Mouse (Mus musculus) left cerebral cortex, postnatal 4 days (tissue): ENCODE results near the gene B4galt5. TPM values are rescaled to one million over a fixed set of nuclear protein-coding genes. Genes with fewer than 3 reads are reported as not detected.

ENCODE experiments used
- DNase-seq: peaks from one replicate; pipeline ENCODE4 v3.0.0-alpha.2; 2022
- intact Hi-C: fragments of 180-260 bp; cut with DNase I; formaldehyde crosslinking; loops from one replicate; pipeline ENCODE4 v1.15.1; 2025
- total RNA-seq, 2 experiments: library from RNA; stranded (reverse); gene quantifications; 2 replicates each; pipeline ENCODE4 v1.2.3; 2021

Gene B4galt5
- total RNA-seq, 2 experiments from 2014 or later = 77.2 to 80.4 TPM

- DNase-seq = no peak
- intact Hi-C loops = no loop called here
Measured at GRCm38 (mm10) chr2:167363272-167364045, 14.5 kb upstream of the B4galt5 start.

- no peak for DNase-seq
- intact Hi-C loops = no loop called here
Measured at GRCm38 (mm10) chr2:167358499-167358898, 9.5 kb upstream of the B4galt5 start.

- intact Hi-C loops = no loop called here
- DNase-seq = no peak
Measured at GRCm38 (mm10) chr2:167356885-167357284, 7.9 kb upstream of the B4galt5 start.

GRCm38 (mm10) chr2:167354611-167355165 lies 5.7 kb upstream of the B4galt5 start:
- no peak for DNase-seq
- intact Hi-C loops = no loop called here

GRCm38 (mm10) chr2:167354046-167354445 lies 5.1 kb upstream of the B4galt5 start:
- no peak for DNase-seq
- intact Hi-C loops = no loop called here

- DNase-seq = no peak
- intact Hi-C loops = no loop called here
Measured at GRCm38 (mm10) chr2:167352496-167352895, 3.5 kb upstream of the B4galt5 start.

- no peak for DNase-seq
- intact Hi-C loops = no loop called here
Measured at GRCm38 (mm10) chr2:167351371-167351951, 2.5 kb upstream of the B4galt5 start.

- intact Hi-C loops = no loop called here
- no peak for DNase-seq
Measured at GRCm38 (mm10) chr2:167350126-167350650, 1.2 kb upstream of the B4galt5 start.

- peak; percentile 98 for DNase-seq
- intact Hi-C loops = loop anchor here (10.0 kb wide), 1 partner anchor 55 kb away; no protein-coding TSS in a partner anchor
Measured at GRCm38 (mm10) chr2:167349283-167349936, 427 bp upstream of the B4galt5 start.

GRCm38 (mm10) chr2:167347991-167348375 lies 1.0 kb downstream of the B4galt5 start:
- no peak for DNase-seq
- intact Hi-C loops = loop anchor here (10.0 kb wide), 1 partner anchor 53 kb away; no protein-coding TSS in a partner anchor

- intact Hi-C loops = loop anchor here (10.0 kb wide), 1 partner anchor 53 kb away; no protein-coding TSS in a partner anchor
- DNase-seq = no peak
Measured at GRCm38 (mm10) chr2:167347361-167347760, 1.6 kb downstream of the B4galt5 start.

- intact Hi-C loops = loop anchor here (10.0 kb wide), 1 partner anchor 51 kb away; no protein-coding TSS in a partner anchor
- no peak for DNase-seq
Measured at GRCm38 (mm10) chr2:167345508-167346164, 3.3 kb downstream of the B4galt5 start.

GRCm38 (mm10) chr2:167344871-167345507 lies 4.0 kb downstream of the B4galt5 start:
- DNase-seq = no peak
- intact Hi-C loops = loop anchor here (10.0 kb wide), 1 partner anchor 50 kb away; no protein-coding TSS in a partner anchor

- intact Hi-C loops = loop anchor here (10.0 kb wide), 1 partner anchor 49 kb away; no protein-coding TSS in a partner anchor
- DNase-seq = no peak
Measured at GRCm38 (mm10) chr2:167343369-167344140, 5.4 kb downstream of the B4galt5 start.

GRCm38 (mm10) chr2:167342876-167343275 lies 6.1 kb downstream of the B4galt5 start:
- intact Hi-C loops = loop anchor here (10.0 kb wide), 1 partner anchor 48 kb away; no protein-coding TSS in a partner anchor
- no peak for DNase-seq

- intact Hi-C loops = no loop called here
- DNase-seq = no peak
Measured at GRCm38 (mm10) chr2:167337580-167337979, 11.4 kb downstream of the B4galt5 start.

- intact Hi-C loops = no loop called here
- DNase-seq = no peak
Measured at GRCm38 (mm10) chr2:167337214-167337512, 11.8 kb downstream of the B4galt5 start.

- peak; percentile 63 for DNase-seq
- intact Hi-C loops = no loop called here
Measured at GRCm38 (mm10) chr2:167336384-167337213, 12.4 kb downstream of the B4galt5 start.
